Mouse (Mus musculus): ENCODE measurements at regions not wholly inside any gene's neighbourhood (a gene's known extent, or its start where the extent isn't known, plus 50 kb on each side); places are given as distances from the start of the nearest gene placed in this dataset.
"Not testable (repeated sequence)": the region's sequence is repeated elsewhere in the genome, so short reads cannot be mapped to it uniquely, and the experiment has no call there.

GRCm38 (mm10) chr16:29909923-29910465 lies 154.2 kb upstream of the Hes1 start:
- no peak for DNase-seq (ENCODE audit: low read depth, low spot score)

- no peak for DNase-seq (ENCODE audit: low read depth, low spot score)
Measured at GRCm38 (mm10) chr16:29911164-29911571, 153.0 kb upstream of the Hes1 start.

- no peak for DNase-seq (ENCODE audit: low read depth, low spot score)
Measured at GRCm38 (mm10) chr16:29913357-29914010, 150.7 kb upstream of the Hes1 start.

GRCm38 (mm10) chr16:29915346-29915745 lies 148.8 kb upstream of the Hes1 start:
- no peak for DNase-seq (ENCODE audit: low read depth, low spot score)

GRCm38 (mm10) chr16:29917989-29918388 lies 146.2 kb upstream of the Hes1 start:
- no peak for DNase-seq (ENCODE audit: low read depth, low spot score)

- DNase-seq (ENCODE audit: low read depth, low spot score), result no peak
Measured at GRCm38 (mm10) chr16:29918396-29918795, 145.8 kb upstream of the Hes1 start.

- no peak for DNase-seq (ENCODE audit: low read depth, low spot score)
Measured at GRCm38 (mm10) chr16:29920940-29921339, 143.2 kb upstream of the Hes1 start.

- no peak for DNase-seq (ENCODE audit: low read depth, low spot score)
Measured at GRCm38 (mm10) chr16:29921385-29921784, 142.8 kb upstream of the Hes1 start.

- not testable (repeated sequence) for DNase-seq (ENCODE audit: low read depth, low spot score)
Measured at GRCm38 (mm10) chr16:29927276-29927675, 136.9 kb upstream of the Hes1 start.

GRCm38 (mm10) chr16:29928291-29928690 lies 135.9 kb upstream of the Hes1 start:
- no peak for DNase-seq (ENCODE audit: low read depth, low spot score)

GRCm38 (mm10) chr16:29931746-29932351 lies 132.3 kb upstream of the Hes1 start:
- DNase-seq (ENCODE audit: low read depth, low spot score), result no peak

GRCm38 (mm10) chr16:29934649-29935048 lies 129.5 kb upstream of the Hes1 start:
- no peak for DNase-seq (ENCODE audit: low read depth, low spot score)

GRCm38 (mm10) chr16:29938700-29939099 lies 125.5 kb upstream of the Hes1 start:
- no peak for DNase-seq (ENCODE audit: low read depth, low spot score)

- DNase-seq (ENCODE audit: low read depth, low spot score), result no peak
Measured at GRCm38 (mm10) chr16:29939331-29939850, 124.8 kb upstream of the Hes1 start.

GRCm38 (mm10) chr16:29939869-29940707 lies 124.1 kb upstream of the Hes1 start:
- DNase-seq (ENCODE audit: low read depth, low spot score), result no peak

GRCm38 (mm10) chr16:29942111-29942510 lies 122.1 kb upstream of the Hes1 start:
- no peak for DNase-seq (ENCODE audit: low read depth, low spot score)

- DNase-seq (ENCODE audit: low read depth, low spot score), result no peak
Measured at GRCm38 (mm10) chr16:29943963-29944860, 120.0 kb upstream of the Hes1 start.

- no peak for DNase-seq (ENCODE audit: low read depth, low spot score)
Measured at GRCm38 (mm10) chr16:29944966-29945365, 119.2 kb upstream of the Hes1 start.

GRCm38 (mm10) chr16:29945376-29945890 lies 118.8 kb upstream of the Hes1 start:
- DNase-seq (ENCODE audit: low read depth, low spot score), result no peak

GRCm38 (mm10) chr16:29945891-29946598 lies 118.1 kb upstream of the Hes1 start:
- peak; percentile 46 for DNase-seq (ENCODE audit: low read depth, low spot score)

Data from WW6 (cell line).